Mouse (Mus musculus): ENCODE measurements around the gene Pde1c. TPM values are rescaled to one million over a fixed set of nuclear protein-coding genes. Genes with fewer than 3 reads are reported as not detected.
"Not testable (repeated sequence)": the region's sequence is repeated elsewhere in the genome, so short reads cannot be mapped to it uniquely, and the experiment has no call there.

Gene Pde1c
- total RNA-seq (2022), result 10 to 100 TPM; 10.1 to 13.2 (median 11.9) TPM

DNA sequence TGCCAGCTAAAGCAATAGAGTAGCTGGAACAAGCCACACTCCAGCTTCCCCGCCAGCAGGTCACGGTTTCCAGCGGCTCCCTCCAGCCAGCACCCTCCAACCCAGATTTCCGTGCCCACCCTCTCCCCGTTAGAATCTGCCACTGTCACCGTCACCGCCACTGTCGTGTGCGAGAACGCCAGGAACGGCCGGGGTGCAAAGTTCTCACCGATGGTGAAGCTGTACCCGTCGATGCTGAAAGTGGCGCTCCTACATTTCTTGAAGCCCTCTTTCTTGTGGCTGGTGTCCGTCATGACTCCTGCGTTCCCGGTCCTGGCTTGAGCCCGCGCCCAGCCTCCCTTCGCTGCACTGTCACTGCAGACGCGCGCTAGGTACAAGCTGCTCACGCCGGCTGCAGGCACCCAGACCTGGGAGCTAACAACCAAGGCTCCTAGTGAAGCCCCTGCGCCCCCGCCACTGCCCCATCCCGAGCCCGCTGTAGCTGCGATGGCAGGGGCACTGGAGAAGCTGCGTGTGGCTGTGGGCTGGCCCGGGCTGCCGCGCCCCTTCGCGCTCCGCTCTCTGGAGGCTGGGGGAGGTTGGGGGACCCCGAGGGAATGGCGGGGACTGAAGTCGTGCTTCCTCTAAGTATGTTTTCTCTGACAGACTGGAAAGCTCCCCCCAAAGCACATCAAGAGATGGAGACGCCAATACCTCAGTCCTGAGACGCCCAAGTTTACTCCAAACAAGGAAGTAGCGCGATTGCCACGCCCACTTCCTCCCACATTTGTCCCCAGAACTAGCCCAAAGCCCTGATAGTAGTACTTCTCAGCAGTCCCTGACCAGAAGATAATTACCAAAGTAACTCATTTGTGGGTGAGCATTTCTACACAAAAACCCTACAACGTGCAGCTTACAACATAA lies at the start of gene Pde1c:
Gene Pde1c (minus strand): TSS at position 634 of the 903 bp plus-strand sequence.
- DNase-seq (ENCODE audit: low spot score in 2 of 2), result no peak

GRCm38 (mm10) chr6:56616982-56617613 lies 48.2 kb upstream of the Pde1c start:
- DNase-seq (ENCODE audit: low spot score in 2 of 2), result no peak

GRCm38 (mm10) chr6:56616228-56616981 lies 47.5 kb upstream of the Pde1c start:
- DNase-seq (ENCODE audit: low spot score in 2 of 2), result no peak

- not testable (repeated sequence) for DNase-seq (ENCODE audit: low spot score in 2 of 2)
Measured at GRCm38 (mm10) chr6:56609529-56609928, 40.6 kb upstream of the Pde1c start.

DNA sequence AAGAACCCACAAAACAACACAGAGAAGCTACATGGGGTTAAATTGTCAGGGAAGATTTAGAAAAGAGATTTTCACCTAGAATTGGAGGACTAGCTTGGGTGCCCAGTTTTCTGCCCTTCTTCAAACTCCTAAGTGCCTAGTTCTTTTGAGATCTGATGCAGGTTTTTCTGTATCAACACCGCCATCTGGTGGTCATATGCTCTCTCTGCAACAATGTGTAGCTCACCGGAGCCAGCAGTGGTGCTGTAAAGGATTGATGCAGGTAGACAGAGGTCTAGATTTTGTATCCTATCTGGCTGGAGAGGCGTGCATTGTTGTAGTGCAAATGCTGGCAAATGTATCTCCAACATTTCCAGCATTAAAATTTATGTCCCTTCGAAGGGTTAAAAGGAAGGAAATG lies 39.4 kb upstream of the Pde1c start:
- DNase-seq (ENCODE audit: low spot score in 2 of 2), result peak; percentile 40 to 50

- no peak for DNase-seq (ENCODE audit: low spot score in 2 of 2)
Measured at GRCm38 (mm10) chr6:56579568-56579967, 10.7 kb upstream of the Pde1c start.

DNA sequence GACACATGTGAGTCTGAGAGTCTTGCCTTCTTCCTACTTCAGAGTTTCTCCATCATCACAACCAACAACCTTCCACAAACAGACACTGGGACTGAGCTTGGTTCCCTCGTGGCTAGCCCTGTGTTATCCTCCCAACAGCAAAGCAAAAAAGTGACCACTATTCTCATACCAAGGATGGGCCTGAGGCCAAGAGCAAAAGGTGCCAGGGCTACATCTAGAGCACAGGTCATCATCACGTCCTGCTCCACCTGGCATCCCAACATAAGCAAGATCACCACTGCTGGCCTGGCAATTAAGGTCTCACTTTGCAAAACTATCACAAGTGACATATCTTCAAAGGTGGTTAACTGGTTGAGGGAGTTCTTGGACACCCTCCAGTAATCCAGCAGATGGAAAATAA lies 8.0 kb downstream of the Pde1c start:
- no peak for DNase-seq (ENCODE audit: low spot score in 2 of 2)

GRCm38 (mm10) chr6:56560474-56560888 lies 8.4 kb downstream of the Pde1c start:
- DNase-seq (ENCODE audit: low spot score in 2 of 2), result peak in 1 of 2 experiments; percentile 31

DNA sequence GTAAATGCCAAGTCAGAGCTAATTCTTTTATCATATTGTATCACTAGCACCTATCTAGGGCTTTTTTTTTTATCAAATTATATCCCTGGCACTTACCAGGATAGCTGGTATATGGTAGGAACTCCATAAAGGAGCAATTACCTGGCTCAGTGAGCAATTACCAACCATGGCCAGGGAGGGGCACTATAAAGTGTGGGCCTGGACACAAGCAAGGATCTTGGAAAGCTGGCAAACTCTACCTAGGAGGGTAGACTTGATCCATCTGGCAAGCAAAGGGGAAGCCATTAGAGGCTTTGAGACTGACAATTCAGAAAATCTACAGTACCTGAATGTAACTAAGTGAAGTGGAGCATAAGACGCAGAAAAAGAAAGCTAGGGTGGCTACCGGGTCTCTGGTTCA lies 10.2 kb downstream of the Pde1c start:
- DNase-seq (ENCODE audit: low spot score in 2 of 2), result no peak

DNA sequence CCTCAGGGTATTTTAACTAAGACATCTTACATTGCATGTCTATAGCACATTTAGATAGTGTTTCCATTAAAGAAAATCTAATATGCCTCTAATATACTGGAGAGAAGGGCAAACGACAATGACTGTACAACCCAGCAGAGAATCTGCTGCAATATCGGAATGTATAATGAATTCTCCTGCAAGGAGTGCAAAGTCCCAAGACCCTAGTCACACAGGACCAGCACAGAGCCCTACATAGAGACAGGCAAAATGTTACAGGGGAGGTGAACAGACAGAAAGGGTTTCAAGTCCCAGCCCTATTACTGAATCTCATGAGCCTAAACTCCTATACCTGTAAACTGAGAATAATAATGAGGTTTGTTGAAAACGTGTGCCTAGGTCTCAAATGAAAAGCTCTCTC lies 13.1 kb downstream of the Pde1c start:
- DNase-seq (ENCODE audit: low spot score in 2 of 2), result no peak

DNA sequence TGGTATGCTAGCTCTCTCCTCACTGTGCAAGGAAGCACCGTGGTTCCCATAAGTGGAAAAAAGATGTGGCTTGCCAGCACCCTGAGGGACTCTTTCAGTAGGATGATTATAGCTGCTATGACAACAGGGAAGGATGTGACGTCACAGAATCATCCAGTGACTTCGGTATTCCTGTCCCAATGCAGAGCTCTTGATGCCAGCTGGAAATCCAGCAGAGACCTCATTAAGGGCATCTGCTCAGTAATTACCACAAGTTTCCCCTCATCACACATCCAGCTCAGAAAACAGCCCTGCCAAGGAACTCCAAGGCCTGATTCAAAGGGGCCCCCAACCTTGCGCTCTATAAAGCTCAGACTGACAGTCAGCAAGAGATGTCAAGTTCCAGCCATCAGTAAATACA lies 13.5 kb downstream of the Pde1c start:
- DNase-seq (ENCODE audit: low spot score in 2 of 2), result no peak

- no peak for DNase-seq (ENCODE audit: low spot score in 2 of 2)
Measured at GRCm38 (mm10) chr6:56551022-56551421, 17.9 kb downstream of the Pde1c start.

DNA sequence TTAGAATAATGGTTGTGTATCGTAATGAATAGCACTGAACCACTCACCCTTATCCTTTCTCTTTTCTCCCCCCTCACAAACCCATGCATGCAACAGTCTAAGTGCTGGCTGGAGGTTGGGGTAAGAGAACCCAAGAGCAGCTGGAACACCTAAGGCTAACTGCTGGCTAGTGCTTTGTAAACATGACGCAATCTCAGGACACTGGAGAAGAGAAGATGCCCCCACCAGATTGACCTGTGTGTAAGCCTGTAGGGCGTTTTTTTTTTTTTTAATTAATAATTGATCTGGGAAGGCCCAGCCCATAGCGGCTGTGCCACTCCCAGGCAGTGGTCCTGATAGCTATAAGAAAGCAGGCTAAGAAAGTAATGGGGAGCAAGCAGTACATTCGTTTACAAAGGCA lies 28.7 kb downstream of the Pde1c start:
- DNase-seq (ENCODE audit: low spot score in 2 of 2), result no peak

DNA sequence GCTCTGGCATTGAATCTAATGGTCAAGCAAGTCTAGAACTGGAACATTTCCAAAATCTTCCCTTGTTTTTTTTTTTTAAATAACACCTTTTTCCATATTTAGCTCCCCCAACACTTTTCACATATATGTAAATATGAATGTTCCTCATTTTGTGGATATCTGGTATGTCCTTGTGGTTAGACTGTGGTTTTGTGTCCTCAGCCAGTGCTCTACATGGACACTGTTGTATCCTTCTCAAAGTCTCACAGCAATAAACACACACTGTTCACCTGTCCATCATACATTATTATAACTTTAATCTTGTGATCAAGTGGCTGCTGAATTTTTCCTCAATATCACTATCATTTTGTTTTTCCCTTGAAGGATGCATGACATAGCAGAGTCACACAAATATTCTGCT lies 34.2 kb downstream of the Pde1c start:
- DNase-seq (ENCODE audit: low spot score in 2 of 2), result no peak

- no peak for DNase-seq (ENCODE audit: low spot score in 2 of 2)
Measured at GRCm38 (mm10) chr6:56532257-56532656, 36.6 kb downstream of the Pde1c start.

GRCm38 (mm10) chr6:56523938-56524866 lies 44.7 kb downstream of the Pde1c start:
- DNase-seq (ENCODE audit: low spot score in 2 of 2), result no peak

DNA sequence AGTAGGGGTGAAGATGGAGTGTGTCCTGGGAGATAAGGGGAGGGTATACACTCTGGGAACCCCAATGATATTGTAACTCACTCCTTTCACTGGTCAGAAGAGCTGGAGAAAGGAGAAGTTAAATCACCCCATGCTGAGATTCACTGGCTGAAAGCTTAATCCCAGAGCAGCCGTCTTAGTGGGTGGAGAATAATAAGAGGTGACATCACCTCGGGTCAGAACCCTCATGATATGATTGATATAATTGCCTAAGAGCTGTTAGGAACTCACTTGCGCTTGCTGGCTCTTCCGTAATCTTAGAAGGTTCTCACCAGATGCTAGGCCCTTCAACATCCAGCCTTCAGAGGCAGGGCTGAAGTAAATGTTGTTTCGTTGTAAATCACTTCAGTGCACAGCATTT lies 79.7 kb downstream of the Pde1c start:
- DNase-seq (ENCODE audit: low spot score in 2 of 2), result no peak

DNA sequence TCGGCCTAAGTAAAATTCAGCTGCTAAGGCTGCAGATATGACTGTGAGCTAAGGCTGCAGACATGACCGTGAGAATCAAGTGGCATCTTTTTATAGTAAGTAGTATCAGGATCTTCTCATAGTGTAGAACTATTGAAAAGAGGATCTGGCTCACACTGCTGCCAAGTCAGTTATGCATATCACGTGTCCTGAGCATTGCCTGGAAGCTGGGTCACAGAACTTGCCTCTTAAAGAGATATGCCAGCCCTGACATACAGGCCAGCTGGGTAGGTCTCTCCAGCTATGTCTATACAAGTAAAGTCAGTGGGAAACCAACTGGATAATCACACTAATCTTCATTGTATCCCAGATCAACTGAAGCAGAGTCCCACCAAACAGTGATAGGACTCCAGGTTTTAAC lies 83.8 kb downstream of the Pde1c start:
- no peak for DNase-seq (ENCODE audit: low spot score in 2 of 2)

DNA sequence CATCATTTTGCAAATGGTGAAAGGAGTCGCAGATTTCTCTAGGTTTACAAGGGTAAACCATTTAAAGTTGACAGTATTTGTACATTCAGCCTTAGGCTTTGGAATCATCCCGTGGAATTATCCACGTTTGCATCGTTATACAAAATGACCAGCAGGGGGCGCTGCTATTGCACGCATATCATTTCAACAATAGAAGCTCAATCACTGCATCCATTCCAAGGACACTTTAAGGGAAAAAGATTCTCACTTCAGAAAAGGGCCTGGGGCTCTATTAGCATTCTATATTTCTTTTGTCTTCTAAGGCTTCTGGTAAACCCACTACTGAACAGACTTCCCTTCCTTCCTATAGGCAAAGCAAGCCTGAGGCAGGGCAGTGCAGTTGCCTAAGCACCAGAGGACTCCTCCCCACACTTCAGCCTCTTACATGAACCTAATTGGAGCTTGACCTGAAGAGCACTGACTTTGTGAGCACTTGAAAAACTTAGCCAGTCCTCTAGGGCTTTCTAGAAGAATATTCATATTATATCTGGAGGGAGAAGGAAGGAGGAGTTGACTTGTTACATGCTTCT lies 87.9 kb downstream of the Pde1c start:
- peak in 1 of 2 experiments; percentile 37 for DNase-seq (ENCODE audit: low spot score in 2 of 2)

- DNase-seq (ENCODE audit: low spot score in 2 of 2), result peak in 1 of 2 experiments; percentile 6
Measured at GRCm38 (mm10) chr6:56476581-56476980, 92.3 kb downstream of the Pde1c start.

- DNase-seq (ENCODE audit: low spot score in 2 of 2), result no peak
Measured at GRCm38 (mm10) chr6:56458098-56458497, 110.8 kb downstream of the Pde1c start.
